Mouse (Mus musculus) cerebellum, postnatal 36 days (tissue): ENCODE measurements at regions not wholly inside any gene's neighbourhood (a gene's known extent, or its start where the extent isn't known, plus 50 kb on each side); places are given as distances from the start of the nearest gene placed in this dataset.

Source experiments
- DNase-seq, 2 experiments: peaks; one replicate each; pipeline ENCODE4 v3.0.0; 2021 to 2022; ENCODE audit warnings: mixed read lengths in 2 of 2

DNA sequence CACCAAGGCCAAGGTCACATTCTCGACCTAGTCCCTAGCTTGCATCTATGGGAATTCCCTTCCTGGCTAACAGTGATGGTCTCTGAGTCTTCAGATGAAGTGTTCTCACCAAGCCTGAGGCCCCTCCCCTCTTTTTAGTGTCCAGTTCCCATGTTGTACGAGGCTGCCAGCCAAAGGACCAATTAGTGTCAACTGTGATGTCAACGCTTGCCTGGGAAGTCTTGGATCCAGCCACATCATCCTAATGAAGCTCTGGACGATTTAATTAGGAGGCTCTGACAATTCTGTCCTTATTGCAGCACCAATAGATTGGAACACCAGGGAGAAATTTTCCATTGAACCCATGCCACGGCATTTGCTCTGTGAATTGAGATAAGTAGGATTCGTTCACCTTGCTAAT is 202.4 kb upstream of the Gm6657 start:
- DNase-seq, result no peak

DNA sequence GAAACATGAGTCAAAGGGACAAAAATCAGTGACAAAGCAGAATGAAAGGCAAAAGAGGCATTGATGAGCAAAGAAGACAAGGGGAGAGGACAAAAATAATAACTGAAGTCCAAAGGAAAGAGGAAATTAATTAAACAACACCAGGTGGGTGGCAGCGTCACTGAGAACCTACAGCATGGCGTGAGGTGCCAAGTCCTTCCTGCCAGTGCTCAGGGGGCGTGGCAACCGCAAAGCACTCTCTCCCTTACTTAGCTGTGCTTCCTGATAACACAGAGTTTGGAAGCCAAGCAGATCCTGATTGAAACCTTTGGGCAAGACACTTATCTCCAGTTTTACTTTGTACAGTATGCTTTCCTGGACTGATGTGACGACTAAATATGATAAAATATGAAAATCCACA is 199.9 kb upstream of the Gm6657 start:
- no peak for DNase-seq

- no peak for DNase-seq
Observed at GRCm38 (mm10) chr12:77997916-77998315, 196.1 kb upstream of the Gm6657 start.

- DNase-seq, result no peak
Observed at GRCm38 (mm10) chr12:78000401-78000800, 193.6 kb upstream of the Gm6657 start.

DNA sequence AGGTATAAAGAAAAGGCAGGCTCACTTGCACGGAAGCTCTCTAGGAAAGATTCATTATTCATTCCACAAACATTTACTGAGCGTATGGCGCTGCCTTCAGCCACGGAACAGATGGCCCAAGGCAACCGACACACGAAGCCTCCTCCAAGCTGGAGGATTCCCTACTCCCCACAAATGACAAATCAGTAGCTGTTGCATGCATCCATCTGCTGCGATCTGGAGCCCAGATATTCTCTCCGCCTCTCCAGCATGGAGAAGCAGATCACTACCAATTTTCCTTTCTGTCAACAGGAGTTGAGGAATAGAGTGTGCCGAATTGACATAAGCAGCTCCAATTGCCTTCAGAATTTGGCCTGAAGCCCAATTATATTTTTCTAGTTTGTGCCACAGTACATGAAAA is 192.2 kb upstream of the Gm6657 start:
- peak; percentile 64 to 65 for DNase-seq

DNA sequence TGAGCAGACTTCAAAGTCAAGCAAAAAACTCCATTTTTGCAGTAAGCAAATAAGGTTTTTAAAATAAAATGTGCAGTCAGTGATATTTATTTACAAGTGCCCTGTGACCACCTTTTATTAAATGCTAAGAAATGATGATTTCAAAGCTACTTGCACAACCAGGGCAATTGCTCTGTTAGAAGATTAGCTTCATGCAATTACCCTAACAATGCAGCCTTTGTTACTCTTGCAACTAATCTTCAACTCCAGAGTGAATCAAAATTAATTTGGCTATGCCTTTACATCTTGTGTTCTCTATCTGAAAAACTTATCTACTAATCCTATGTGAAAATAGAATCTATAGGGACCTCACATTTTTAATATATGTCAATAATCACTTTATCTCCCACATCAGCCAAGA is 160.3 kb upstream of the Gm6657 start:
- no peak for DNase-seq

- DNase-seq, result no peak
Observed at GRCm38 (mm10) chr12:78046582-78046981, 147.5 kb upstream of the Gm6657 start.

GRCm38 (mm10) chr12:78055956-78056355 is 138.1 kb upstream of the Gm6657 start:
- peak; percentile 67 to 76 for DNase-seq

DNA sequence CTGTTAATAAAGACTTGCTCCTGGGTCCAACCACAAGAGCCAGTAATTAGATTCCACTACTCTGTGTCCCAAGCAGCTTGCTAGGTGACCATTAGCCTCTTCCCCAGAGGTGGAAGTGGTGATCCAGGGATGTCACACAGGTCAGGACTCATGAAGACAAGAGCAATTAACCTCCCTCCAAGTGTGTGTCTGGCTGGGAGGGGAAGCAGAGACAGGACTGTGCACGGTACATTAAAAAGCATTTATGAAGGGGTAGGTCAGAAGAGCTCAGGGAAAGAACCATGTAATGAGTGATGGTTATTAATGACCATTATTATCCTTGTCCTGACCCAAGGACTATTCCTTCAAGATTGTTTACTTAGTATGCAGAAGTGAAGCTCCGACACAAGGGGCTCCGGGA is 136.9 kb upstream of the Gm6657 start:
- DNase-seq, result no peak

- no peak for DNase-seq
Observed at GRCm38 (mm10) chr12:78059965-78060364, 134.1 kb upstream of the Gm6657 start.

DNA sequence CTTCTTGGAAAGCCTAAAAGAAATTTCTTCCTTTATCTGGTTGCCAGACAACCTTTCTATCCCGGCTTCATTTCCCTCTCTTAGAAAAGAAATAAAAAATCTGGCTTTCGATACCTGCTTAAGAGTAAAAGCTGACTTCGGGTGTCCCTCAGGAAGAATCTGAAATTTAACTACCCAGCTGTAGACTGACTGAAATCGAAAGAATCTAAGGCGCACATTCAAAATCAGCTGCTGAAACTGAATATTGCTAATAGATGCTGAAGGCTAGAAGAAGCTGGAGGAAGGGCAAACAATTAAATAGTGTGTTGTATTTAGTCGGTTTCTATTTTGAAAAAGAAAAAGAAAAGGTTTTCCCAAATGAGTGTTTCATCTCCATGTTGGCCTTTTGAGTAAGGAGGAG is 128.0 kb upstream of the Gm6657 start:
- no peak for DNase-seq

- no peak for DNase-seq
Observed at GRCm38 (mm10) chr12:78072935-78073334, 121.1 kb upstream of the Gm6657 start.

- DNase-seq, result no peak
Observed at GRCm38 (mm10) chr12:78074290-78074802, 119.7 kb upstream of the Gm6657 start.

DNA sequence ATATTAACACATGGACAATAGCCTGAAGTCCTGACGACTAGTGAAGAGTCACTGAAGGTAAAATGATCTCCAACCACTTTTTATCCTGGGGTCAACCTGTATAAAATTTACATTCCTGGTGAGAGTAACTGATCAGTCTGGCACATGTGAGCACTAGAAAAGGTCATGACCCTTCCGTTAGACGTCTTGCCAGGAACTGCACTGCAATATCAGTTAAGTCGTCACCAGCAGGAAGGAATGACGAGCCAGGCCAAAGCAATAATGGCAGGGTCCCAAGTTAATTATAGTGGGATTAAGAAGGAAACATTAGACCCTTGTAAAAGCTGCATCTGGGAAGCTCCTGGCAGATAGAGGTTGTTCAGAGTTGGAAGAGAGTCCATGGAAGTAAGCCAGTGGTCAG is 116.8 kb upstream of the Gm6657 start:
- no peak for DNase-seq

DNA sequence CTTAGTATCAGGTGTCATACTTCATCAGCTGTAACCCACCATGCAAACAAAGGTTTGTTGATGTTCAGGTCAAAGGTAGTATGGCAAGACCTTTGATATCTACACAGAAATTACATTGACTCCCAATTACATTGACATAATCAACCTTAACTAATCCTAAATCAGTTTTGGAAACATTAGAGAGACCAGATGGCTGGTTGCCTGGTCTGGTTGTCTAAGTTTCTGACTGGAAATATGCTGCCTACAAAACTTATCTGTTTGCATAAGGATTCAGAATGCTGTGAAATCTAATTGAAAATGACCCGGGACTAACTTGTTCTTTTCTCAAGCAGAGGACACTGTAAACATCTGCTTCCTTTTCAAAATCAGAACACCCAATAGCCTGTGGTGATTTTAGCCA is 111.9 kb upstream of the Gm6657 start:
- no peak for DNase-seq

GRCm38 (mm10) chr12:78086016-78086415 is 108.0 kb upstream of the Gm6657 start:
- DNase-seq, result no peak

GRCm38 (mm10) chr12:78087921-78088320 is 106.1 kb upstream of the Gm6657 start:
- no peak for DNase-seq

GRCm38 (mm10) chr12:78094471-78094870 is 99.6 kb upstream of the Gm6657 start:
- no peak for DNase-seq

DNA sequence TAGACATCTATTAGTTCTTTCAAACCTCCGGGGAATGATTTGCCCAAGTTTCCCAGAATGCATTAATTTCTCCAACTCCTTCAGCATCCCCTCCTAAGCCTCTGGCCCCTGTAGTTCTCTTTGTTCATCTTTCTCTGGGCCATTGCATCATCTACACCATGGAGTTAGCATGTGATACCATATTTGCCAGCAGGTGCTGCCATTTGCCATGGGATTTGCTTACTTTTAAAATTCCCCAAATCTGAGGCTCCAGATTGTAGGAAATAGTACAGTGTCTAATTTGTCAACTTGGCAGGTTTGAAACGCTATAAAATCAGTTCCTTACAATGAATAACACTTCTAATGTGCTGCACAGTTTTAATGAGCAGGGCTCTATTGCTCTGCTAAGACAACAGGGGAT is 98.7 kb upstream of the Gm6657 start:
- DNase-seq, result no peak

DNA sequence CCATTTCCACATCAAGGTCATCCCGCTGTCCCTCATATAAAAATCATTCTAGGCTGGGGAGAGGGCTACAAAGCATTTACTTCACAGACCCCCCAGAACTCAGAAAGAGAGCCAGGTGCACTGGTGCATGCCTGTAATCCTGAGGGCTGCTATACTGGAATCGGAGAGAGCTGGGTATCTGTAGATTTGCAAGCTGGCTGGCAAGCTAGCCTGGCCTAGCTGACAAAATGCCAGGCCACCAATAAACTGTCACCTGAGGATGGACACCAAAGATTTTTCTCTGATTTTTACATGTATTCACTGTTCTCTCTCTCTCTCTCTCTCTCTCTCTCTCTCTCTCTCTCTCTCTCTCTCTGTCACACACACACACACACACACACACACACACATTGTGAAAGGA is 98.1 kb upstream of the Gm6657 start:
- DNase-seq, result peak in 1 of 2 experiments; percentile 13

DNA sequence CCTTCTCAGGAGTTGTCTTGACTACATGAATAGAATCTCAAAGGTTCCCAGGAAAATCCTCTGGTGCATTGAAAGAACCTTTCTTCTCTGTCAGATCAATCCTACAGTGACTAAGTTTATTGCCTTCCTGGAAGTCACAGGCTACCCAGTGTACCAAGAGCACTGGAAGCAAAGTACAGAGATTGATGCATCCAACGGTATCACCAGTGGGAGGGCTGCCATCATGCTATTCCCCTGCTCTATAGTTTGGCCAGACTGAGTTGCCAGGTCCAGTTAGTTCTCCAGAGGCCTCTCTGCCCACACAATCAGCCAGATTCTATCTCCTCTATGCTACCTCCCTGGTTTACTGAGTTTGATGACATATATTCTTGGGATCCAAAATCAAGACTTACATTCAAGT is 96.9 kb upstream of the Gm6657 start:
- DNase-seq, result no peak

GRCm38 (mm10) chr12:78097692-78098091 is 96.3 kb upstream of the Gm6657 start:
- DNase-seq, result no peak

- DNase-seq, result peak; percentile 67 to 70
Observed at GRCm38 (mm10) chr12:78098765-78099194, 95.3 kb upstream of the Gm6657 start.

DNA sequence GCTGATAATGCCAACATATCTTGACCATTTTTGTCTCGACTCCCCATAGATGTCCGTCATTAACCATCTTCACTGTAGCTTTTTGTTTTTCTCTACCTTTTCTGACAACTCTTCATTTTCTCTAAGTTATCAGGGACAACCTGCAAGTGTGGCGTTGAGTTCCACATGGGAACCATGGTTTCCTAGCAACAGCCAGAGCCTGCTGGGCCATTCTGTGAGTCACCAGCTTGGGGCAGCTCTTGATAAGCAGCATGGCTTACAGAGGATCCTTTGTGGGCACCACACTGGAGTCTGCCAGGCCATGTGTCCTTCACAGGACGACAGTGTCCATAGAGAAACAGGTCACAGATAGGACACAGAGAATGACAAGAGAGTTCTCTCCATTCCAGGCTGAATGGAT is 94.3 kb upstream of the Gm6657 start:
- peak; percentile 44 to 45 for DNase-seq

- no peak for DNase-seq
Observed at GRCm38 (mm10) chr12:78100756-78101155, 93.3 kb upstream of the Gm6657 start.

DNA sequence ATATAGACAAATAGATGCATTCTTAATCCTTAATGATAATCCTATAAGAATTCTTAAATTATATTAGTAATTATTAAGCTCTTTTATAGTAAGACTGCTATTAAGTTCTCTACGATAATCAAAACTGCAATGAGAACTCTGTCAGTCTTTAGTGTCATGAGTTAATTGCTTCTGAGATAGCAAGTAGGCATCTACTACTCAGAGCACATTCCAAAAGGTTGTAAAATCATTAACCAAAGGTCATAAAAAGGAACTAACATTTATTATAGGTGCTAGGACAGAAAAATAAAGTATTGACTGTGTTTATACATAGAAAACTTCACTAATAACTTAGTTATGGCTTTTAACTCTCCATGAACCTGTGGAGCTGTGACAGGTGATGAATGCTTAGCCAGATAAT is 84.1 kb upstream of the Gm6657 start:
- no peak for DNase-seq
